Mouse (Mus musculus): ENCODE measurements around the gene Actr10. TPM values are rescaled to one million over a fixed set of nuclear protein-coding genes. Genes with fewer than 3 reads are reported as not detected.

Actr10 gene
- polyA plus RNA-seq (2015; fragmentation: Nextera tagmentation; extraction: Ambion mirVana), result 207 and 219 TPM in 2 replicates

DNA sequence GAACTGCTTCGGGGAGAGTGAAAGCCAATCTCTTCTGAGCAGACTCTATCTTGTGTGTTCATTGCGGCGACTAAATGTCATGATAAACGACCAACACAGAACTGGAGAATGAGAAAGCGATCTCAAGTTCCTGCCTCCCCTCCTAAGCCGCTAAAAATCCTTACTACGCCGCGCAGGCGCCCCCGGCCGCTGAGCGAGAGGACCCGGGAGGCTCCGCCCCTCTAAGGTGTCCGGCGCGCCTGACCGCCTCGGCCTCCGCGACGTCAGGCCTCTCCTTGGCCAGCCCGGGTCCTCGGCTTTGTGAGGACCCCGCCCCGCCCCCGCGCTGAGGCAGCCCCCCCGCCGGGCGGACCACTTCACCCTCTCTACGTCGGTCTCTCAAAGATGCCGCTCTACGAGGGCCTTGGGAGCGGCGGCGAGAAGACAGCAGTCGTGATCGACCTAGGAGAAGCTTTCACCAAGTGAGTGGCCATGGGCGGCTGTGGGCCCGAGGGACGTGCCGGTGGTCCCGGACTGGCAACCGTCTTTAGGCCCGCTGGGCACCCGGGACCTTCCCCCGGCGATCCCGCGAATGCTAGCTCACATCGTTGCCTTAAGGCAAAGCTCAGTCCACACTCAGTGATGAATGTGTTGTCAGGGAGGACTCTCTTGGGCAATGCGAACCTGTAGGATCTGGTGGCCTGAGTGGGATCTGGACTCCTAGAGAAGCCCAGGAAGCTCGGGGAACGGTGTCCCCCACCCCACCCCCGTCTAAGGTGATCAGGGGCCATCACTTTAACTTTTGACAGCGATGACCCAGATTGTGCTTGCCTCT, at the start of gene Actr10:
Actr10 (plus strand) TSS at position 287 of the 814 bp plus-strand sequence.
- peak within 1 kb of the TSS; percentile 73 for H3K4me2 ChIP-seq (ENCODE audit: low read depth, low read length)
- no peaks in the 10 kb centered on the region for H3K4me1 ChIP-seq (ENCODE audit: control insufficient read depth, insufficient read depth, low read length)
- WGBS, result under 1% methylated on average over 58 of the region's 59 CpGs
- peak within 1 kb of the TSS; percentile 95 for H3K9ac ChIP-seq (ENCODE audit: low read length)
- H3K4me3 ChIP-seq (replicated peaks; ENCODE audit: low read length), result peak within 1 kb of the TSS; percentile 94
- no peaks in the 10 kb centered on the region; the same call in 1 of the 2 replicates for H3K9me3 ChIP-seq (replicated peaks; ENCODE audit: control insufficient read depth, low read length)
- peaks cover 5% of the 10 kb centered on the region; the same call in 1 of the 2 replicates for H3K36me3 ChIP-seq (ENCODE audit: control insufficient read depth, insufficient read depth, low read length)
- H3K27me3 ChIP-seq (ENCODE audit: control insufficient read depth, insufficient read depth, low read length), result no peaks in the 10 kb centered on the region
- H3K27ac ChIP-seq (ENCODE audit: low read length), result peak within 1 kb of the TSS; percentile 96
- ATAC-seq (ENCODE audit: insufficient read depth, low FRiP score), result peak; percentile 98

- H3K9me3 ChIP-seq (replicated peaks; ENCODE audit: control insufficient read depth, low read length), result no peaks in the 10 kb centered on the region
- H3K4me3 ChIP-seq (replicated peaks; ENCODE audit: low read length), result no peak overlapping the region
- no peak overlapping the region for H3K9ac ChIP-seq (ENCODE audit: low read length)
- no peak overlapping the region for H3K4me2 ChIP-seq (ENCODE audit: low read depth, low read length)
- H3K27me3 ChIP-seq (ENCODE audit: control insufficient read depth, insufficient read depth, low read length), result no peaks in the 10 kb centered on the region
- no peak overlapping the region for H3K27ac ChIP-seq (ENCODE audit: low read length)
- WGBS, result 78% methylated on average over 5 of the region's 5 CpGs
- 0 out of 2 replicates have a peak, but pooled peaks cover 8% of the 10 kb centered on the region for H3K36me3 ChIP-seq (ENCODE audit: control insufficient read depth, insufficient read depth, low read length)
- no peak for ATAC-seq (ENCODE audit: insufficient read depth, low FRiP score)
- no peaks in the 10 kb centered on the region for H3K4me1 ChIP-seq (ENCODE audit: control insufficient read depth, insufficient read depth, low read length)
These were observed 47.3 kb upstream of the Actr10 start for GRCm38 (mm10) chr12:70890405-70890804.

- ATAC-seq (ENCODE audit: insufficient read depth, low FRiP score), result no peak
- no peaks in the 10 kb centered on the region for H3K9me3 ChIP-seq (replicated peaks; ENCODE audit: control insufficient read depth, low read length)
- WGBS, result 89% methylated on average over 8 of the region's 8 CpGs
- no peak overlapping the region for H3K4me2 ChIP-seq (ENCODE audit: low read depth, low read length)
- H3K36me3 ChIP-seq (ENCODE audit: control insufficient read depth, insufficient read depth, low read length), result 0 out of 2 replicates have a peak, but pooled peaks cover 10% of the 10 kb centered on the region
- H3K27ac ChIP-seq (ENCODE audit: low read length), result no peak overlapping the region
- H3K4me3 ChIP-seq (replicated peaks; ENCODE audit: low read length), result no peak overlapping the region
- no peaks in the 10 kb centered on the region for H3K4me1 ChIP-seq (ENCODE audit: control insufficient read depth, insufficient read depth, low read length)
- H3K9ac ChIP-seq (ENCODE audit: low read length), result no peak overlapping the region
- H3K27me3 ChIP-seq (ENCODE audit: control insufficient read depth, insufficient read depth, low read length), result no peaks in the 10 kb centered on the region
These were observed 46.7 kb upstream of the Actr10 start for GRCm38 (mm10) chr12:70890874-70891470.

GRCm38 (mm10) chr12:70895275-70895674, 42.4 kb upstream of the Actr10 start:
- H3K9ac ChIP-seq (ENCODE audit: low read length), result no peak overlapping the region
- H3K9me3 ChIP-seq (replicated peaks; ENCODE audit: control insufficient read depth, low read length), result no peaks in the 10 kb centered on the region
- H3K27ac ChIP-seq (ENCODE audit: low read length), result no peak overlapping the region
- H3K4me3 ChIP-seq (replicated peaks; ENCODE audit: low read length), result no peak overlapping the region
- no peaks in the 10 kb centered on the region for H3K4me1 ChIP-seq (ENCODE audit: control insufficient read depth, insufficient read depth, low read length)
- 85% methylated on average over 7 of the region's 7 CpGs for WGBS
- no peak for ATAC-seq (ENCODE audit: insufficient read depth, low FRiP score)
- no peak overlapping the region for H3K4me2 ChIP-seq (ENCODE audit: low read depth, low read length)
- H3K27me3 ChIP-seq (ENCODE audit: control insufficient read depth, insufficient read depth, low read length), result no peaks in the 10 kb centered on the region
- H3K36me3 ChIP-seq (ENCODE audit: control insufficient read depth, insufficient read depth, low read length), result 0 out of 2 replicates have a peak, but pooled peaks cover 13% of the 10 kb centered on the region

GRCm38 (mm10) chr12:70896068-70896467, 41.6 kb upstream of the Actr10 start:
- Histone ChIP-seq H3K9me3 (replicated peaks; ENCODE audit: control insufficient read depth, low read length) (no peaks in the 10 kb centered on the region), H3K27ac (ENCODE audit: low read length) (peak overlapping the region; percentile 32; the same call in 1 of the 2 replicates), H3K4me1 (ENCODE audit: control insufficient read depth, insufficient read depth, low read length) (no peaks in the 10 kb centered on the region), H3K27me3 (ENCODE audit: control insufficient read depth, insufficient read depth, low read length) (no peaks in the 10 kb centered on the region), H3K36me3 (ENCODE audit: control insufficient read depth, insufficient read depth, low read length) (0 out of 2 replicates have a peak, but pooled peaks cover 13% of the 10 kb centered on the region), H3K4me2 (ENCODE audit: low read depth, low read length) (no peak overlapping the region), H3K4me3 (replicated peaks; ENCODE audit: low read length) (no peak overlapping the region), H3K9ac (ENCODE audit: low read length) (no peak overlapping the region)
- peak; percentile 44; the same call in 1 of the 2 replicates for ATAC-seq (ENCODE audit: insufficient read depth, low FRiP score)
- WGBS, result 73% methylated on average over 10 of the region's 10 CpGs

GRCm38 (mm10) chr12:70897434-70897833, 40.2 kb upstream of the Actr10 start:
- no peak overlapping the region for H3K9ac ChIP-seq (ENCODE audit: low read length)
- H3K27me3 ChIP-seq (ENCODE audit: control insufficient read depth, insufficient read depth, low read length), result no peaks in the 10 kb centered on the region
- 0 out of 2 replicates have a peak, but pooled peaks cover 12% of the 10 kb centered on the region for H3K36me3 ChIP-seq (ENCODE audit: control insufficient read depth, insufficient read depth, low read length)
- 80% methylated on average over 8 of the region's 8 CpGs for WGBS
- H3K4me2 ChIP-seq (ENCODE audit: low read depth, low read length), result no peak overlapping the region
- no peak overlapping the region for H3K4me3 ChIP-seq (replicated peaks; ENCODE audit: low read length)
- no peaks in the 10 kb centered on the region for H3K9me3 ChIP-seq (replicated peaks; ENCODE audit: control insufficient read depth, low read length)
- H3K4me1 ChIP-seq (ENCODE audit: control insufficient read depth, insufficient read depth, low read length), result no peaks in the 10 kb centered on the region
- ATAC-seq (ENCODE audit: insufficient read depth, low FRiP score), result no peak
- no peak overlapping the region for H3K27ac ChIP-seq (ENCODE audit: low read length)

DNA sequence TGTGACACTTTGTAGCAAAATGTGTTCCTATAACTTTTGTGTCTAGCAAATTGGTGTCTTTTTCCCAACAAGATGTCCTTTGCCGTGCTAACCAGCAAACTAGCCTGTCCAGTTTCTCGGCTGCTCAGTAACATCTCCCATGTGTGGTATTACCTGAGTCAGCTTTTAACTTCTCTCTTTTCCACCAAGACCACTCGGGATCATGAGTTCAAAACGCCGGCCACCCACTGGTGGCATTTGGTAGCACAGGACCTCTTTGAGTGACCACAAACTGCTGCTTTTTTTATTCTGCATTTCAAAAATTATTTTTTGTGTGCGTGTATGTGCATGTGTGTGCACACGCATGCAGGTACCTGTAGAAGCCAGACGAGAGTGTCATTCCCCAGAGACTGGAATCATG, 39.2 kb upstream of the Actr10 start:
- no peak for ATAC-seq (ENCODE audit: insufficient read depth, low FRiP score)
- Histone ChIP-seq H3K4me2 (ENCODE audit: low read depth, low read length) (no peak overlapping the region), H3K27me3 (ENCODE audit: control insufficient read depth, insufficient read depth, low read length) (no peaks in the 10 kb centered on the region), H3K4me3 (replicated peaks; ENCODE audit: low read length) (no peak overlapping the region), H3K9me3 (replicated peaks; ENCODE audit: control insufficient read depth, low read length) (no peaks in the 10 kb centered on the region), H3K27ac (ENCODE audit: low read length) (no peak overlapping the region), H3K36me3 (ENCODE audit: control insufficient read depth, insufficient read depth, low read length) (0 out of 2 replicates have a peak, but pooled peaks cover 16% of the 10 kb centered on the region), H3K9ac (ENCODE audit: low read length) (no peak overlapping the region), H3K4me1 (ENCODE audit: control insufficient read depth, insufficient read depth, low read length) (no peaks in the 10 kb centered on the region)
- 84% methylated on average over 8 of the region's 8 CpGs for WGBS

- H3K36me3 ChIP-seq (ENCODE audit: control insufficient read depth, insufficient read depth, low read length), result 0 out of 2 replicates have a peak, but pooled peaks cover 7% of the 10 kb centered on the region
- no peak overlapping the region for H3K4me3 ChIP-seq (replicated peaks; ENCODE audit: low read length)
- H3K4me1 ChIP-seq (ENCODE audit: control insufficient read depth, insufficient read depth, low read length), result peaks cover 5% of the 10 kb centered on the region; the same call in 1 of the 2 replicates
- no peak overlapping the region for H3K9ac ChIP-seq (ENCODE audit: low read length)
- H3K9me3 ChIP-seq (replicated peaks; ENCODE audit: control insufficient read depth, low read length), result 0 out of 2 replicates have a peak, but pooled peaks cover 4% of the 10 kb centered on the region
- WGBS, result 88% methylated on average over 10 of the region's 10 CpGs
- no peak overlapping the region for H3K27ac ChIP-seq (ENCODE audit: low read length)
- no peaks in the 10 kb centered on the region for H3K27me3 ChIP-seq (ENCODE audit: control insufficient read depth, insufficient read depth, low read length)
- no peak for ATAC-seq (ENCODE audit: insufficient read depth, low FRiP score)
- H3K4me2 ChIP-seq (ENCODE audit: low read depth, low read length), result no peak overlapping the region
These were observed 33.2 kb upstream of the Actr10 start for GRCm38 (mm10) chr12:70904471-70904870.

DNA sequence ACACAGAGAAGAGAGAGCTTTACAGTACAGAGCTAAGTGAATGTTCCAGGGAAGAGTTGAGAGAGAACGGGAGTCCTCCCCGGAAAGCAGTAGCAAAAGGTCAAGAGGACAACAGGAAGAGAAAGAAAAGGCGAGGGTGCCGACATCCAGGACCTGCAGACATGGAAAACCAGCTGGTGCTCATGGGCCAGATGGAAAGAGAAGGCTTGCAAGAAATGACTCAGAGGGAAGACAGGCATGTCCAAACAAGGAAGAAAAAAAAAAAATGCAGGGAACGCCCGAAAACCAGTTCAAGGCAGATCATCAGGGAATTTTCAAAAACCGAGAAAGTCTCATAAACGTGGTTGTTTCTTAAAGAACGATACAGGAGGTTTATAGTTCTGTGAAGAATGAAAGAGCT, 30.8 kb upstream of the Actr10 start:
- no peak overlapping the region for H3K9ac ChIP-seq (ENCODE audit: low read length)
- H3K4me2 ChIP-seq (ENCODE audit: low read depth, low read length), result no peak overlapping the region
- H3K36me3 ChIP-seq (ENCODE audit: control insufficient read depth, insufficient read depth, low read length), result 0 out of 2 replicates have a peak, but pooled peaks cover 7% of the 10 kb centered on the region
- no peak overlapping the region for H3K4me3 ChIP-seq (replicated peaks; ENCODE audit: low read length)
- peak overlapping the region; percentile 83 for H3K27ac ChIP-seq (ENCODE audit: low read length)
- ATAC-seq (ENCODE audit: insufficient read depth, low FRiP score), result no peak
- H3K4me1 ChIP-seq (ENCODE audit: control insufficient read depth, insufficient read depth, low read length), result peaks cover 8% of the 10 kb centered on the region
- 0 out of 2 replicates have a peak, but pooled peaks cover 4% of the 10 kb centered on the region for H3K9me3 ChIP-seq (replicated peaks; ENCODE audit: control insufficient read depth, low read length)
- 58% methylated on average over 9 of the region's 9 CpGs for WGBS
- no peaks in the 10 kb centered on the region for H3K27me3 ChIP-seq (ENCODE audit: control insufficient read depth, insufficient read depth, low read length)

Data from stomach, embryonic 16.5 days (tissue).